Mouse (Mus musculus) MEL (cell line): ENCODE measurements at regions not wholly inside any gene's neighbourhood (a gene's known extent, or its start where the extent isn't known, plus 50 kb on each side); places are given as distances from the start of the nearest gene placed in this dataset.

Experiments
- BHLHE40 ChIP-seq: IDR thresholded peaks from 2 replicates; pipeline ENCODE4 v1.6.1; 2012; ENCODE audit warnings: low read depth, mild to moderate bottlenecking, inconsistent platforms, low read length, improper control_type of control experiment, borderline replicate concordance
- CTCF ChIP-seq, 3 experiments: IDR thresholded peaks in 2 of 3; conservative IDR thresholded peaks in 1 of 3; 2 replicates each; pipeline ENCODE4 v1.5.1; 2011 to 2012; ENCODE audit warnings: low read length in 3 of 3, low read depth in 2 of 3, mild to moderate bottlenecking in 2 of 3, improper control_type of control experiment in 1 of 3, inconsistent platforms in 1 of 3, mixed read lengths in 1 of 3, moderate library complexity in 1 of 3; ENCODE audit not compliant: control insufficient read depth in 1 of 3, insufficient read depth in 1 of 3, poor library complexity in 1 of 3, severe bottlenecking in 1 of 3
- ELF1 ChIP-seq: IDR thresholded peaks from 2 replicates; pipeline ENCODE4 v1.6.1; 2014; ENCODE audit warnings: low read depth, mild to moderate bottlenecking, inconsistent platforms, low read length, improper control_type of control experiment, moderate library complexity
- EP300 ChIP-seq, 2 experiments: IDR thresholded peaks; 2 replicates each; pipeline ENCODE4 v1.6.1; 2011; ENCODE audit warnings: improper control_type of control experiment in 2 of 2, low read length in 2 of 2, low read depth in 1 of 2, mild to moderate bottlenecking in 1 of 2
- GABPA ChIP-seq: IDR thresholded peaks from 2 replicates; pipeline ENCODE4 v1.6.1; 2012; ENCODE audit warnings: low read depth, mild to moderate bottlenecking, inconsistent platforms, low read length, improper control_type of control experiment, moderate library complexity
- GATA1 ChIP-seq: IDR thresholded peaks from 2 replicates; pipeline ENCODE4 v1.6.1; 2011; ENCODE audit warnings: low read depth, low read length, improper control_type of control experiment
- KAT2A ChIP-seq: conservative IDR thresholded peaks from 2 replicates; pipeline ENCODE4 v1.6.1; 2012; ENCODE audit warnings: low read depth, low read length, improper control_type of control experiment, inconsistent platforms
- MAFK ChIP-seq: IDR thresholded peaks from 2 replicates; pipeline ENCODE4 v1.6.1; 2011; ENCODE audit warnings: low read depth, mild to moderate bottlenecking, low read length, improper control_type of control experiment, borderline replicate concordance
- MAX ChIP-seq: IDR thresholded peaks from 2 replicates; pipeline ENCODE4 v1.6.1; 2011; ENCODE audit warnings: low read length, improper control_type of control experiment
- POLR2A ChIP-seq, 2 experiments: IDR thresholded peaks; 2 replicates each; pipeline ENCODE4 v1.6.1; 2011 to 2012; ENCODE audit warnings: low read length in 2 of 2, mild to moderate bottlenecking in 2 of 2, control low read depth in 1 of 2, improper control_type of control experiment in 1 of 2, low read depth in 1 of 2, moderate library complexity in 1 of 2; ENCODE audit not compliant: control insufficient read depth in 1 of 2, insufficient read depth in 1 of 2, poor library complexity in 1 of 2
- RAD21 ChIP-seq: IDR thresholded peaks from 2 replicates; pipeline ENCODE4 v1.6.1; 2011; ENCODE audit warnings: mild to moderate bottlenecking, low read depth, low read length, improper control_type of control experiment
- SMC3 ChIP-seq: IDR thresholded peaks from 2 replicates; pipeline ENCODE4 v1.6.1; 2011; ENCODE audit warnings: low read depth, low read length, improper control_type of control experiment
- TCF12 ChIP-seq: IDR thresholded peaks from 2 replicates; pipeline ENCODE4 v1.6.1; 2014; ENCODE audit warnings: low read depth, mild to moderate bottlenecking, inconsistent platforms, low read length, improper control_type of control experiment, moderate library complexity
- USF1 ChIP-seq: IDR thresholded peaks from 2 replicates; pipeline ENCODE4 v1.6.1; 2014; ENCODE audit warnings: low read depth, mild to moderate bottlenecking, inconsistent platforms, low read length, improper control_type of control experiment, moderate library complexity

DNA sequence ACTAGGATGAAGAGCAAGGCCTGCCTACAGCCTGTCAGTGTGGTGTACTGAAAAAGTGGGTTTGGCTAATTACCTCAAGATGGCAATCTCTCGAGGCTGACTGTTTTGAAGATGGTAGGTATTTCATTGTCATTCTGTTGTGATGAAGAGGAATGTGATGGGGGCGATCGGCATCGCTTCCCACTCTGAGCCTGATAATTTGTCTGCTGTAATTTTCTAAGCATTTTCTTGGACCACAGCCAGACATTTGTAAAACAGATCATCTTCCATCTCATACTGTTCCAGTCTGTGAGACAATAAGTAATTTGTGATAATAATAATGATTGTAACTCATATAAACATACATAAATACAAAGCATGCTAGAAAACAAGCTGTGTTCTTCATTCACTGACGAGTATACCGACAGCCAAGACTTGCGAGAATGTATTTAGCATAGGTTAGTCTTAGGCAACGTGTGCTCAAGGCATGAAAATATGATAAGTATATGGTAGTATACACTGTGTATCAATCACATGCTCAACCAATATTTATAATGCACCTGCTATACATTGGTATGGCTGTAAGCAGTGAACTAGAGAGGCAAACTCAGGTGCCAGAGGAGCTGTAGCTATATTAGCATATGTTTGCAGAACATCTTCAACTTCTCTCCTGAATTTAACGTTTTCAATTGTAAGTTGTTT is 574.1 kb upstream of the Slc39a10 start:
- TF ChIP-seq RAD21, result no peak
- TF ChIP-seq TCF12, result no peak
- no peak for TF ChIP-seq SMC3
- no peak for TF ChIP-seq ELF1
- TF ChIP-seq CTCF (IDR thresholded peaks at IDR 0.05 in 2 of 3, conservative IDR thresholded peaks at IDR 0.05 in 1 of 3; ENCODE audit: control insufficient read depth in 1 of 3, insufficient read depth in 1 of 3, low read depth in 2 of 3, low read length in 3 of 3, poor library complexity in 1 of 3, severe bottlenecking in 1 of 3), result no peak
- no peak for TF ChIP-seq KAT2A
- no peak for TF ChIP-seq USF1
- TF ChIP-seq POLR2A (IDR thresholded peaks at IDR 0.05; ENCODE audit: control insufficient read depth in 1 of 2, insufficient read depth in 1 of 2, low read depth in 1 of 2, low read length in 2 of 2, poor library complexity in 1 of 2), result no peak
- TF ChIP-seq MAFK, result no peak
- no peak for TF ChIP-seq EP300 (IDR thresholded peaks at IDR 0.05; ENCODE audit: low read depth in 1 of 2, low read length in 2 of 2)
- no peak for TF ChIP-seq GABPA
- TF ChIP-seq MAX, result no peak
- TF ChIP-seq GATA1, result no peak
- TF ChIP-seq BHLHE40, result no peak
